8 mouse cellular contexts compared by ENCODE assay signal in genomic region chr16:50429692-50430514, GRCm38 (mm10). TPM values are rescaled to one million over a fixed set of nuclear protein-coding genes. Genes with fewer than 3 reads are reported as not detected.
DNase-seq lines count a peak whose midpoint lies in the region; ATAC-seq and TF ChIP-seq lines count a peak whose summit lies in the region.

No protein-coding gene starts in this region.

- peak overlapping the region; percentile 38 for H3ac ChIP-seq in myocyte (ENCODE audit: control insufficient read depth, insufficient read length)

- no peaks in the 10 kb centered on the region for H3K36me3 ChIP-seq in heart, adult 2 months (ENCODE audit: control insufficient read depth, insufficient read depth, low read length)
- H3K36me3 ChIP-seq in liver, embryonic 11.5 days (ENCODE audit: control insufficient read depth, insufficient read depth, low read length): no peaks in the 10 kb centered on the region
- no peaks in the 10 kb centered on the region for H3K36me3 ChIP-seq in myocyte (ENCODE audit: control insufficient read depth, insufficient read depth)
- no peaks in the 10 kb centered on the region for H3K36me3 ChIP-seq in stomach, embryonic 15.5 days

- no peak for TF ChIP-seq EP300 in heart, adult 2 months (IDR thresholded peaks at IDR 0.05; ENCODE audit: insufficient read depth, low read depth, low read length)

- 0 out of 2 replicates have a peak, but pooled peaks have one; percentile 6 for ATAC-seq in liver, embryonic 11.5 days (replicated peaks; ENCODE audit: low FRiP score)
- no peak for ATAC-seq in stomach, embryonic 15.5 days (ENCODE audit: insufficient read depth, low FRiP score, low read depth)

- no peaks in the 10 kb centered on the region for H3K79me2 ChIP-seq in heart, adult 2 months (replicated peaks; ENCODE audit: control insufficient read depth, insufficient read depth, low read length)
- peaks cover 5% of the 10 kb centered on the region for H3K79me2 ChIP-seq in myocyte (ENCODE audit: control insufficient read depth, insufficient read depth)

- H3K9ac ChIP-seq in heart, adult 2 months (ENCODE audit: low read depth, low read length): peak overlapping the region; percentile 75
- H3K9ac ChIP-seq in liver, embryonic 11.5 days (ENCODE audit: low read depth, low read length): peak overlapping the region; percentile 94
- H3K9ac ChIP-seq in stomach, embryonic 15.5 days: peak overlapping the region; percentile 80

- no peaks in the 10 kb centered on the region for H3K9me3 ChIP-seq in liver, embryonic 11.5 days (ENCODE audit: control insufficient read depth, low read length)
- no peaks in the 10 kb centered on the region for H3K9me3 ChIP-seq in stomach, embryonic 15.5 days

- H3K27me3 ChIP-seq in heart, adult 2 months (ENCODE audit: control insufficient read depth, insufficient read depth, low read length): no peaks in the 10 kb centered on the region
- H3K27me3 ChIP-seq in liver, embryonic 11.5 days (replicated peaks; ENCODE audit: control insufficient read depth, insufficient read depth, low read length): no peaks in the 10 kb centered on the region
- no peaks in the 10 kb centered on the region for H3K27me3 ChIP-seq in myocyte (ENCODE audit: control insufficient read depth, insufficient read depth, insufficient read length)
- H3K27me3 ChIP-seq in stomach, embryonic 15.5 days (replicated peaks): no peaks in the 10 kb centered on the region

- peak; percentile 28 to 45 for DNase-seq in spleen, adult 18-20 months
- no peak for DNase-seq in spleen, adult 12 weeks (ENCODE audit: low spot score)
- peak; percentile 75 for DNase-seq in embryo, embryonic 10.5 days (ENCODE audit: low spot score)
- DNase-seq in heart, adult 2 months: peak; percentile 48 to 63
- peak; percentile 14 to 24 for DNase-seq in kidney, adult 8-10 months
- peak; percentile 65 for DNase-seq in liver, embryonic 11.5 days (ENCODE audit: low spot score)

- intact Hi-C loops in heart, adult 2 months (cut with DNase I): loop anchor here (5.0 kb wide), 1 partner anchor 48 kb away; no protein-coding TSS in a partner anchor

- WGBS in heart, adult 2 months: 2% methylated on average over 66 of the region's 69 CpGs
- under 1% methylated on average over 60 of the region's 69 CpGs for WGBS in liver, embryonic 11.5 days
- WGBS in stomach, embryonic 15.5 days: under 1% methylated on average over 65 of the region's 69 CpGs

- no peak for TF ChIP-seq POLR2A in heart, adult 2 months (IDR thresholded peaks at IDR 0.05; ENCODE audit: insufficient read depth, low read depth, low read length)
- peak; percentile 36 for TF ChIP-seq POLR2A in myocyte (IDR thresholded peaks at IDR 0.05; ENCODE audit: insufficient read length, low read depth)

- 0 out of 2 replicates have a peak, but pooled peaks have one; percentile 7 for TF ChIP-seq CTCF in heart, adult 2 months (IDR thresholded peaks at IDR 0.05)

- peaks cover 2% of the 10 kb centered on the region; the same call in 1 of the 2 replicates for H3K4me1 ChIP-seq in heart, adult 2 months (ENCODE audit: control insufficient read depth, insufficient read depth, low read length)
- H3K4me1 ChIP-seq in liver, embryonic 11.5 days (replicated peaks; ENCODE audit: control insufficient read depth, insufficient read depth, low read length): peaks cover 5% of the 10 kb centered on the region; the same call in 1 of the 2 replicates
- peaks cover 3% of the 10 kb centered on the region; the same call in 1 of the 2 replicates for H3K4me1 ChIP-seq in stomach, embryonic 15.5 days

- H3K27ac ChIP-seq in heart, adult 2 months: peak overlapping the region; percentile 12; the same call in 1 of the 2 replicates
- H3K27ac ChIP-seq in liver, embryonic 11.5 days (ENCODE audit: low read depth, low read length): peak overlapping the region; percentile 67
- no peak overlapping the region for H3K27ac ChIP-seq in stomach, embryonic 15.5 days

- H3K4me2 ChIP-seq in liver, embryonic 11.5 days: peak overlapping the region; percentile 99
- H3K4me2 ChIP-seq in myocyte (ENCODE audit: low read depth): peak overlapping the region; percentile 76
- H3K4me2 ChIP-seq in stomach, embryonic 15.5 days: peak overlapping the region; percentile 95

- H3K4me3 ChIP-seq in heart, adult 2 months: peak overlapping the region; percentile 95
- peak overlapping the region; percentile 95 for H3K4me3 ChIP-seq in liver, embryonic 11.5 days (ENCODE audit: low read depth, low read length)
- peak overlapping the region; percentile 93 for H3K4me3 ChIP-seq in myocyte
- H3K4me3 ChIP-seq in stomach, embryonic 15.5 days (replicated peaks): peak overlapping the region; percentile 95

TF ChIP-seq in myocyte, 11 proteins besides CTCF, POLR2A, EP300 and RAD21:
- TF ChIP-seq USF1 (IDR thresholded peaks at IDR 0.05; ENCODE audit: low read depth) (no peak), REST (IDR thresholded peaks at IDR 0.05; ENCODE audit: insufficient read depth, insufficient read length) (no peak), CEBPB (IDR thresholded peaks at IDR 0.05; ENCODE audit: insufficient read depth, poor library complexity, severe bottlenecking) (no peak), MAX (IDR thresholded peaks at IDR 0.05; ENCODE audit: low read depth) (no peak), MYOD1 (IDR thresholded peaks at IDR 0.05; ENCODE audit: control insufficient read depth in 1 of 3, insufficient read length in 2 of 3, low read depth in 2 of 3) (peak in 1 of 3 experiments; percentile 16), TCF12 (IDR thresholded peaks at IDR 0.05; ENCODE audit: insufficient read depth, poor library complexity, severe bottlenecking) (no peak), POLR2AphosphoS2 (IDR thresholded peaks at IDR 0.05; ENCODE audit: insufficient read length, low read depth) (no peak)

RNA-seq across cellular contexts. Expression of gene Bbx, which starts 2.3 kb away (rescaled TPM):
- total RNA-seq in heart, adult 2 months (2021): 10 to 100 TPM; 13.4 to 14.7 TPM
- 3.6 and 7.4 TPM in 2 replicates for polyA plus RNA-seq in heart, adult 2 months (2012; rRNA removed)
- 19.2 and 19.6 TPM in 2 replicates for polyA plus RNA-seq in liver, embryonic 11.5 days (2014; fragmentation: Nextera tagmentation; extraction: Ambion mirVana)
- polyA plus RNA-seq in myocyte (2012; fragmentation: generic; extraction: Trizol): 4.6 TPM
- polyA plus RNA-seq in stomach, embryonic 15.5 days (2015; fragmentation: Nextera tagmentation; extraction: Ambion mirVana): 41.8 and 43.2 TPM in 2 replicates
